Comparison of ENCODE assay signal across 9 mouse cellular contexts in genomic region chr2:153414607-153415006, GRCm38 (mm10).
DNase-seq lines count a peak whose midpoint lies in the region; ATAC-seq and TF ChIP-seq lines count a peak whose summit lies in the region.
"Had no signal": no experiment of that assay in that cellular context is flagged by ENCODE, and none has a peak within 500 bp of the region (broad histone marks: within the 10 kb centered on the region; RNA-seq: fewer than 3 reads in every experiment).

No protein-coding gene starts in this region.

- no peak for TF ChIP-seq POLR2A in CH12.LX (IDR thresholded peaks at IDR 0.05; ENCODE audit: low read depth, low read length)

- H3K4me3 ChIP-seq in intestine, postnatal 0 days (ENCODE audit: low read depth, low read length) = no peak overlapping the region
- no peak overlapping the region for H3K4me3 ChIP-seq in intestine, embryonic 15.5 days (replicated peaks)
- no peak overlapping the region for H3K4me3 ChIP-seq in CH12.LX (replicated peaks in 1 of 3; ENCODE audit: low read depth in 2 of 3, low read length in 2 of 3, poor library complexity in 1 of 3)
- H3K4me3 ChIP-seq in midbrain, postnatal 0 days (ENCODE audit: low read depth, low read length) = no peak overlapping the region
- H3K4me3 ChIP-seq: lung, embryonic 15.5 days had no signal

- H3K27me3 ChIP-seq in intestine, postnatal 0 days (replicated peaks; ENCODE audit: control insufficient read depth, insufficient read depth, low read length) = no peaks in the 10 kb centered on the region
- no peaks in the 10 kb centered on the region for H3K27me3 ChIP-seq in intestine, embryonic 15.5 days (replicated peaks)
- no peaks in the 10 kb centered on the region for H3K27me3 ChIP-seq in CH12.LX (replicated peaks)
- H3K27me3 ChIP-seq in midbrain, postnatal 0 days (ENCODE audit: insufficient read depth, low read length) = no peaks in the 10 kb centered on the region
- H3K27me3 ChIP-seq: lung, embryonic 15.5 days had no signal

- intact Hi-C loops in left cerebral cortex, postnatal 36 days (cut with DNase I) = loop anchor here (5.0 kb wide), 1 partner anchor 33 kb away; no protein-coding TSS in a partner anchor

- H3K9me3 ChIP-seq in intestine, postnatal 0 days (ENCODE audit: control insufficient read depth) = no peaks in the 10 kb centered on the region
- no peaks in the 10 kb centered on the region for H3K9me3 ChIP-seq in intestine, embryonic 15.5 days
- no peaks in the 10 kb centered on the region for H3K9me3 ChIP-seq in CH12.LX (replicated peaks; ENCODE audit: low read length)
- H3K9me3 ChIP-seq in midbrain, postnatal 0 days (ENCODE audit: low read length) = no peaks in the 10 kb centered on the region
- H3K9me3 ChIP-seq: lung, embryonic 15.5 days had no signal

- peak; percentile 81 for TF ChIP-seq RAD21 in CH12.LX (IDR thresholded peaks at IDR 0.05; ENCODE audit: low read depth, low read length)

- no peaks in the 10 kb centered on the region for H3K79me2 ChIP-seq in CH12.LX (replicated peaks; ENCODE audit: control insufficient read depth, extremely low read depth, insufficient read depth, poor library complexity, severe bottlenecking)

- in situ Hi-C loops in CH12.LX (cut with MboI; ENCODE audit: low pct_ligation_motif_present, low pct_unique_long_range_greater_than_20kb, low sequenced_read_pairs) = loop anchor here (5.0 kb wide), 1 partner anchor 267 kb away; no protein-coding TSS in a partner anchor

- dilution Hi-C loops in CH12.LX (cut with MboI; ENCODE audit: extremely low pct_ligation_motif_present, extremely low pct_unique_long_range_greater_than_20kb, low sequenced_read_pairs) = no loop called here

- peak; percentile 68 for TF ChIP-seq CTCF in intestine, postnatal 0 days (IDR thresholded peaks at IDR 0.05; ENCODE audit: low read depth)
- TF ChIP-seq CTCF in CH12.LX (conservative IDR thresholded peaks at IDR 0.05 in 1 of 2, IDR thresholded peaks at IDR 0.05 in 1 of 2; ENCODE audit: low read depth in 2 of 2, low read length in 2 of 2) = peak in 1 of 2 experiments; percentile 73; a peak in 2 of 4 replicates
- peak; percentile 63 for TF ChIP-seq CTCF in midbrain, postnatal 0 days (IDR thresholded peaks at IDR 0.05)

- TF ChIP-seq EP300 in CH12.LX (IDR thresholded peaks at IDR 0.05; ENCODE audit: low read length) = no peak

- no peak for ATAC-seq in intestine, postnatal 0 days
- no peak for ATAC-seq in intestine, embryonic 15.5 days
- ATAC-seq in midbrain, postnatal 0 days (ENCODE audit: low FRiP score) = no peak
- no peak for ATAC-seq in erythroblast, adult 5-6 weeks (replicated peaks; ENCODE audit: low FRiP score, poor library complexity, severe bottlenecking)

- H3K36me3 ChIP-seq in intestine, postnatal 0 days (ENCODE audit: control insufficient read depth, insufficient read depth) = peaks cover 97% of the 10 kb centered on the region
- peaks cover 72% of the 10 kb centered on the region for H3K36me3 ChIP-seq in intestine, embryonic 15.5 days
- peaks cover 56 to 77% of the 10 kb centered on the region in 2 experiments for H3K36me3 ChIP-seq in CH12.LX (replicated peaks in 1 of 2; ENCODE audit: control insufficient read depth in 1 of 2, insufficient read depth in 1 of 2, low read length in 1 of 2)
- H3K36me3 ChIP-seq in midbrain, postnatal 0 days (ENCODE audit: insufficient read depth, low read length) = peaks cover 79% of the 10 kb centered on the region

- H3K27ac ChIP-seq in intestine, postnatal 0 days (ENCODE audit: low read depth, low read length) = no peak overlapping the region
- H3K27ac ChIP-seq in intestine, embryonic 15.5 days = no peak overlapping the region
- H3K27ac ChIP-seq in CH12.LX (ENCODE audit: insufficient read depth, low read depth) = no peak overlapping the region
- H3K27ac ChIP-seq in midbrain, postnatal 0 days (ENCODE audit: low read depth, low read length) = no peak overlapping the region
- H3K27ac ChIP-seq: lung, embryonic 15.5 days had no signal

- H3K9ac ChIP-seq in intestine, postnatal 0 days (ENCODE audit: low read depth, low read length) = no peak overlapping the region
- no peak overlapping the region for H3K9ac ChIP-seq in intestine, embryonic 15.5 days
- no peak overlapping the region for H3K9ac ChIP-seq in CH12.LX (ENCODE audit: insufficient read depth, low read depth)
- no peak overlapping the region for H3K9ac ChIP-seq in midbrain, postnatal 0 days (replicated peaks; ENCODE audit: low read length, poor library complexity, severe bottlenecking)
- H3K9ac ChIP-seq: lung, embryonic 15.5 days had no signal

- 37% methylated on average over 2 of the region's 2 CpGs for WGBS in intestine, postnatal 0 days
- 37% methylated on average over 2 of the region's 2 CpGs for WGBS in intestine, embryonic 15.5 days
- 34% methylated on average over 2 of the region's 2 CpGs for WGBS in midbrain, postnatal 0 days

- no peaks in the 10 kb centered on the region for H3K4me1 ChIP-seq in intestine, postnatal 0 days (replicated peaks; ENCODE audit: control insufficient read depth, insufficient read depth, low read length)
- peaks cover 4% of the 10 kb centered on the region; the same call in 1 of the 2 replicates for H3K4me1 ChIP-seq in intestine, embryonic 15.5 days (replicated peaks)
- H3K4me1 ChIP-seq in CH12.LX (ENCODE audit: control insufficient read depth in 1 of 2, insufficient read depth in 2 of 2) = peaks cover 0 to 20% of the 10 kb centered on the region in 2 experiments; a peak in 2 of 4 replicates
- no peaks in the 10 kb centered on the region for H3K4me1 ChIP-seq in midbrain, postnatal 0 days (ENCODE audit: insufficient read depth, low read length)
- H3K4me1 ChIP-seq: lung, embryonic 15.5 days had no signal

- no peak overlapping the region for H3K4me2 ChIP-seq in intestine, postnatal 0 days (replicated peaks; ENCODE audit: low read depth)
- H3K4me2 ChIP-seq in intestine, embryonic 15.5 days (replicated peaks) = no peak overlapping the region
- no peak overlapping the region for H3K4me2 ChIP-seq in CH12.LX (ENCODE audit: insufficient read depth, low read depth, poor library complexity, severe bottlenecking)
- H3K4me2 ChIP-seq in midbrain, postnatal 0 days (ENCODE audit: low read depth, low read length, poor library complexity, severe bottlenecking) = no peak overlapping the region
- H3K4me2 ChIP-seq: lung, embryonic 15.5 days had no signal

- peak; percentile 33 for DNase-seq in CH12.LX (ENCODE audit: extremely low read depth)
- peak; percentile 58 for DNase-seq in embryo, embryonic 10.5 days (ENCODE audit: low spot score)
- DNase-seq in midbrain, postnatal 0 days (ENCODE audit: low spot score) = peak; percentile 62
- no peak for DNase-seq in left cerebral cortex, postnatal 36 days (ENCODE audit: low spot score in 2 of 2)
- DNase-seq in heart, adult 9 months (ENCODE audit: low spot score in 2 of 2) = no peak

TF ChIP-seq in CH12.LX, 34 proteins besides CTCF, POLR2A, EP300 and RAD21:
- TF ChIP-seq UBTF (IDR thresholded peaks at IDR 0.05; ENCODE audit: low read depth, low read length) (no peak), JUN (IDR thresholded peaks at IDR 0.05; ENCODE audit: insufficient read depth, low read depth, low read length) (no peak), SMC3 (IDR thresholded peaks at IDR 0.05; ENCODE audit: low read depth, low read length) (peak; percentile 63), MEF2A (IDR thresholded peaks at IDR 0.05; ENCODE audit: borderline replicate concordance, low read depth, low read length) (no peak), ZC3H11A (IDR thresholded peaks at IDR 0.05; ENCODE audit: low read depth, low read length) (peak; percentile 26; the same call in 1 of the 2 replicates)

Comparison
In these comparisons a context has a peak if more than half of its experiments do, and no peak if none do; other contexts are left out.
1. DNase-seq: peak in CH12.LX (single experiment), embryo, embryonic 10.5 days (single experiment) and midbrain, postnatal 0 days (single experiment); none in left cerebral cortex, postnatal 36 days (0 of 2) and heart, adult 9 months (0 of 2).